Mouse (Mus musculus) frontal cortex, postnatal 14 days (tissue): ENCODE measurements around the gene Tas2r105.

Source experiments
- DNase-seq, 2 experiments: peaks; one replicate each; pipeline ENCODE4 v3.0.0; 2022; ENCODE audit warnings: low spot score in 2 of 2

Tas2r105 gene

DNA sequence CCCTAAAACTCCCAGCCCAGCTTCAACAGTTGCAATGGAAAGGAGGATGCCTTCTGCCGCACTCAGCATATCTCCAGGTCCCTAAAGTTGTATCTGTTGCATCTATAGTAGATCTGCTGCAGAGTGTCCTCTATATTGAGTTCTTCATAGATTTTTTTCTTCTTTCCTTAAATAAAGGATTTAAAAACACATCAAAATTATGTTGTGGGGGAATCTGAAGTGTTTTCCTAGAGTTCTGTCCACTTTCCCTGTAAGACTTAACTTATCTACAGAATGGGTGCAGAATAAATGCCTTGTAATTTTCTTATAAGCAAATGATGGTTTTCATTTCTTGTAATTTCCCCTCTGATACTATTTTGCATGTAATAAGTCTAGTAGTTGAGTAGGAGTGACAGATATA lies at the start of gene Tas2r105:
Gene Tas2r105 (minus strand): TSS at position 101 of the 400 bp plus-strand sequence.
- no peak for DNase-seq

DNA sequence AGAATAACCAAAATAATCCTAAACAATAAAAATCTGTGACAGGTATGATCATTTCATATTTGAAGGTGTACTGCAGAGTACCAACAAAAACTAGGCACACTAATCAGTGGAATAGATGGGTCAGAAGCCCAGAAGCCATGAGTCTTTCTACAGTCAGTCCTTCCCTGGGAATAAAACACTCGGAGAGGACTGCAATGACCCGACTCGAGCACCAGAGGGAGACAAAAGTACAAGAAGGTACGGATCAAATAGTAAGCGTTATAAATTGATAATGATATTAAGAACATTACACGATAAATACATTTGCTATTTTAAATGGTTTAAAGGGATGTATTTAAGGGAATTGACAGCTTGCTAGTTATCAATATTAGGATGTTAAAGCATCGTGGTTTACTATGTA lies 25.5 kb upstream of the Tas2r105 start:
- no peak for DNase-seq

DNA sequence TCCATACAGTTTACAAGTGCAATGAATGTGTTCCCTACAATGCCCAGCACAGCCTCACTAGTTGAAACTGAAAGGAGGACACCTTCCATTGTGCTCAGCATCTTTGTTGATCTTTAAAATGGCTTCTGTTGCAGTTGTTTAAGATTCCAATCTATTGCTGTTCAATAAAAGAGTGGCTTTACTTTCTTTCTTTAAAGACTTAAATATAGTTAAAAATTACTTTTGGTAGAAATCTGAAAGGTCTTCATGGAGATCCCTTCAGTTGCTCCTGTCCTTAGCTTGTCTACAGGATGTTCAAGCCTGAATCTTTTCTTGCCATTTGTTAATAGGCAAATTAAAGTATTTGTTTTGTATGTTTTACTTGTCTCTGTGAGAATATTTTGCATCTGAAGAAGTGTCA lies 2.7 kb upstream of the Tas2r105 start, which contains the start of gene Tas2r114:
Gene Tas2r114 (minus strand): TSS at position 101 of the 400 bp plus-strand sequence.
- no peak for DNase-seq

DNA sequence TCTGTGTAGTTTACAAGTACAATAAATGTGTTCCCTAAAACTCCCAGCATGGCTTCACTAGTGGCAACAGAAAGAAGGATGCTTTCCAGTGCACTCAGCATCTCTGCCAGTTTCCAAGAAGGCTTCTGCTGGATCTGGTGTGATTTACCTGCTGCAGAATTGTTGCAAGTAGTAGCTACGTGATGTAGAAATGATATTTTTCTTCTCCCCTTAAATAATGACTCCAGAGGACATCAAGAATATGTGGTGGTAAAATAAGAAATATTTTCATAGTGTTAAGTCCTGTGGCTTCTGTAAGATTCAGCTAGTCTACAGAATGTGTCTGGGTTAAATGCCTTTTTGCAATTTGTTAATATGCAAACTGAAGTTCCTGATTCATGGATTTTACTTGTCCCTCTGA lies 1.7 kb downstream of the Tas2r105 start, which contains the start of gene Tas2r104:
Gene Tas2r104 (minus strand): TSS at position 101 of the 400 bp plus-strand sequence.
- no peak for DNase-seq

DNA sequence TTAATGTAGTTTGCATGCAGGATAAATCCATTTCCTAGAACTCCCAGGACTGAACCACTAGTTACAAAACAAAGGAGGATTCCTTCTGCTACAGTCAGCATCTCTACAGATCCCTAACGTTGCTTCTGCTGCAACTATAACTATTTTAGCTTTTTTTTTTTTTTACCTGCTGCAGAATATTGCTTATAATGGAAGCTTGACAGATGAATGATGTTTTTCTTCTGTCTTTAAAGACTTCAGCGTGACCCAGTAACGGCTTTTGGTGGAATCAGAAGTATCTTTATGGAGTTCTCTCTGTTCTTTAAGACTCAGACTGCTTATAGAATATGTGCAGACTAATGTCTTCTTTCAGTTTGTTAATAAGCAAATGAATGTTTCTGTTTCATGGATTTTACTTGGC lies 8.5 kb downstream of the Tas2r105 start, which contains the start of gene Tas2r106:
Gene Tas2r106 (minus strand): TSS at position 101 of the 400 bp plus-strand sequence.
- DNase-seq = no peak

DNA sequence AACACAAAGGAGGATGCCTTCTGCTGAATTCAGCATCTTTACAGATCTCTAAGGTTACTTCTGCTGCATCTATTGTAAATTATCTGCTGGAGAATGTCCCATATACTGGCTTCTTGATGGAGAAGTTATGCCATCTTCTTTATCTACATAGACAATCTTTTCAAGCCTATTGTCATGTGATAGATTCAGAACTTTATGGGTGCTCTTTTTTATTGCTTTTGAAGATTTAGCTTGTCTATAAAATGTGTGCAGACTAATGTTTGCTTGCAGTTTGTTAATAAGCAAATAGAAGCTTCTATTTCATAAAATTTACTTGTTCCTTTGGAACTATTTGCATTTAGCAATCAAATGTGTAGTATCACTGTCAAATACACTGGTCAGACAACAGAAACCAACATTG lies 27.2 kb downstream of the Tas2r105 start, which contains the start of gene Tas2r107:
Gene Tas2r107 (minus strand): TSS at position 101 of the 400 bp plus-strand sequence.
- DNase-seq = no peak
